Mouse (Mus musculus) thymus, adult 2 months (tissue): ENCODE results near the gene Dhps.

ENCODE experiments used
- CTCF ChIP-seq: fragments of 200-500 bp; IDR thresholded peaks from 2 replicates; pipeline ENCODE4 v1.5.1; 2012; ENCODE audit warnings: mild to moderate bottlenecking, control low read depth, low read length, moderate library complexity, borderline replicate concordance; ENCODE audit not compliant: control insufficient read depth, poor library complexity, insufficient read depth; ENCODE audit errors: extremely low read depth
- POLR2A ChIP-seq: fragments of 200-500 bp; IDR thresholded peaks from 2 replicates; pipeline ENCODE4 v1.6.1; 2012; ENCODE audit warnings: mild to moderate bottlenecking, low read length, control low read depth, moderate library complexity; ENCODE audit not compliant: control insufficient read depth, poor library complexity, insufficient read depth; ENCODE audit errors: extremely low read depth

GRCm38 (mm10) chr8:85073041-85073612 is 1.6 kb downstream of the Dhps start:
- TF ChIP-seq POLR2A (no peak), CTCF (no peak)
